Comparison of ENCODE assay signal across 9 mouse cellular contexts in genomic region chr1:80756824-80757649, GRCm38 (mm10). TPM values are rescaled to one million over a fixed set of nuclear protein-coding genes. Genes with fewer than 3 reads are reported as not detected.
DNase-seq lines count a peak whose midpoint lies in the region; ATAC-seq and TF ChIP-seq lines count a peak whose summit lies in the region.
"Had no signal": no experiment of that assay in that cellular context is flagged by ENCODE, and none has a peak within 500 bp of the region (broad histone marks: within the 10 kb centered on the region; RNA-seq: fewer than 3 reads in every experiment).

No protein-coding gene starts in this region.

- H3K4me3 ChIP-seq in heart, embryonic 12.5 days = peak overlapping the region; percentile 63
- H3K4me3 ChIP-seq in kidney, embryonic 15.5 days (replicated peaks) = peak overlapping the region; percentile 64
- peak overlapping the region; percentile 49 to 51; a peak in 3 of 4 replicates for H3K4me3 ChIP-seq in liver, embryonic 14.5 days (ENCODE audit: insufficient read depth in 1 of 2, low read depth in 2 of 2, low read length in 2 of 2)

- ATAC-seq in common myeloid progenitor, adult 5-6 weeks (replicated peaks; ENCODE audit: low read depth, poor library complexity, severe bottlenecking) = peak; percentile 61
- no peak for ATAC-seq in heart, embryonic 12.5 days (ENCODE audit: insufficient number of reproducible peaks, low FRiP score)
- peak; percentile 61 for ATAC-seq in kidney, embryonic 15.5 days (replicated peaks; ENCODE audit: low FRiP score)
- peak; percentile 51; the same call in 1 of the 2 replicates for ATAC-seq in liver, embryonic 14.5 days (ENCODE audit: insufficient read depth)
- ATAC-seq: Patski had no signal

- H3K27ac ChIP-seq in heart, embryonic 12.5 days (ENCODE audit: poor library complexity, severe bottlenecking) = no peak overlapping the region
- no peak overlapping the region; the same call in 1 of the 2 replicates for H3K27ac ChIP-seq in kidney, embryonic 15.5 days
- H3K27ac ChIP-seq in liver, embryonic 14.5 days = no peak overlapping the region

- H3K9ac ChIP-seq in heart, embryonic 12.5 days = no peak overlapping the region
- H3K9ac ChIP-seq in kidney, embryonic 15.5 days = no peak overlapping the region
- no peak overlapping the region for H3K9ac ChIP-seq in liver, embryonic 14.5 days (replicated peaks)

- H3K27me3 ChIP-seq in heart, embryonic 12.5 days (replicated peaks) = 0 out of 2 replicates have a peak, but pooled peaks cover 6% of the 10 kb centered on the region
- peaks cover 24% of the 10 kb centered on the region; the same call in 1 of the 2 replicates for H3K27me3 ChIP-seq in kidney, embryonic 15.5 days
- peaks cover 11% of the 10 kb centered on the region; the same call in 1 of the 2 replicates for H3K27me3 ChIP-seq in liver, embryonic 14.5 days (ENCODE audit: control insufficient read depth, insufficient read depth, low read length)

- peak overlapping the region; percentile 94 for H3K4me2 ChIP-seq in heart, embryonic 12.5 days
- peak overlapping the region; percentile 92 for H3K4me2 ChIP-seq in kidney, embryonic 15.5 days
- peak overlapping the region; percentile 55 for H3K4me2 ChIP-seq in liver, embryonic 14.5 days (ENCODE audit: low read depth)

- TF ChIP-seq EP300 in liver, embryonic 14.5 days (IDR thresholded peaks at IDR 0.05; ENCODE audit: low read depth) = peak; percentile 43

- H3K4me1 ChIP-seq in heart, embryonic 12.5 days (replicated peaks) = peaks cover 14% of the 10 kb centered on the region; the same call in 1 of the 2 replicates
- peaks cover 20% of the 10 kb centered on the region for H3K4me1 ChIP-seq in kidney, embryonic 15.5 days
- no peaks in the 10 kb centered on the region; a peak in 2 of 4 replicates for H3K4me1 ChIP-seq in liver, embryonic 14.5 days (replicated peaks; ENCODE audit: control insufficient read depth in 2 of 2, insufficient read depth in 2 of 2, low read length in 1 of 2)

- DNase-seq in frontal cortex, postnatal 36 days (ENCODE audit: low spot score in 2 of 2) = peak; percentile 6 to 10
- no peak for DNase-seq in frontal cortex, postnatal 10 days (ENCODE audit: low spot score in 2 of 2)
- DNase-seq in liver, embryonic 14.5 days (ENCODE audit: low read depth in 3 of 3, low spot score in 3 of 3) = no peak
- peak; percentile 89 for DNase-seq in naive thymus-derived CD4-positive, alpha-beta T cell, adult 2 months (ENCODE audit: low read depth)
- peak; percentile 36 to 39 for DNase-seq in thymus, postnatal 36 days

- H3K36me3 ChIP-seq in heart, embryonic 12.5 days = no peaks in the 10 kb centered on the region
- no peaks in the 10 kb centered on the region for H3K36me3 ChIP-seq in kidney, embryonic 15.5 days
- H3K36me3 ChIP-seq in liver, embryonic 14.5 days (replicated peaks; ENCODE audit: control insufficient read depth, insufficient read depth, low read depth) = no peaks in the 10 kb centered on the region

- H3K9me3 ChIP-seq in heart, embryonic 12.5 days (replicated peaks) = no peaks in the 10 kb centered on the region
- H3K9me3 ChIP-seq in kidney, embryonic 15.5 days (replicated peaks) = no peaks in the 10 kb centered on the region
- no peaks in the 10 kb centered on the region for H3K9me3 ChIP-seq in liver, embryonic 14.5 days (ENCODE audit: control insufficient read depth, low read length)

- 5% methylated on average over 14 of the region's 14 CpGs for WGBS in heart, embryonic 12.5 days
- 6% methylated on average over 14 of the region's 14 CpGs for WGBS in kidney, embryonic 15.5 days
- WGBS in liver, embryonic 14.5 days (ENCODE audit: insufficient replicate concordance) = 1% methylated on average over 14 of the region's 14 CpGs

- TF ChIP-seq CTCF in liver, embryonic 14.5 days (IDR thresholded peaks at IDR 0.05; ENCODE audit: low read depth) = no peak

RNA-seq across cellular contexts. Expression of gene Dock10, which starts 1.3 kb away (rescaled TPM):
- 104 and 126 TPM in 2 replicates for total RNA-seq in common myeloid progenitor, adult 5-6 weeks (2017)
- 4.0 and 4.3 TPM in 2 replicates for polyA plus RNA-seq in heart, embryonic 12.5 days (2016; fragmentation: Nextera tagmentation; extraction: Ambion mirVana)
- 4.6 and 4.7 TPM in 2 replicates for polyA plus RNA-seq in kidney, embryonic 15.5 days (2015; fragmentation: Nextera tagmentation; extraction: Ambion mirVana)
- 2.2 and 3.5 TPM in 2 replicates for polyA plus RNA-seq in liver, embryonic 14.5 days (2012; rRNA removed)
- polyA plus RNA-seq in liver, embryonic 14.5 days (2014; fragmentation: Nextera tagmentation; extraction: Ambion mirVana) = 2.6 and 3.6 TPM in 2 replicates

Comparison
In these comparisons a context has a peak if more than half of its experiments do, and no peak if none do; other contexts are left out.
1. DNase-seq: peak in frontal cortex, postnatal 36 days (2 of 2), naive thymus-derived CD4-positive, alpha-beta T cell, adult 2 months (single experiment) and thymus, postnatal 36 days (2 of 2); none in frontal cortex, postnatal 10 days (0 of 2) and liver, embryonic 14.5 days (0 of 3).
2. Peak in every context shown above with its lines, with median percentiles within 50 percentile points of each other: H3K4me2 ChIP-seq and H3K4me3 ChIP-seq.